Mouse (Mus musculus) brain, embryonic 14.5 days (tissue): ENCODE data around the gene Mettl21a.

Experiments used
- CTCF ChIP-seq: fragments of 200-500 bp; IDR thresholded peaks from 2 replicates; pipeline ENCODE4 v1.5.1; 2012; ENCODE audit warnings: inconsistent platforms, mild to moderate bottlenecking, moderate library complexity, borderline replicate concordance; ENCODE audit not compliant: insufficient read depth, insufficient read length; ENCODE audit errors: extremely low read depth
- POLR2A ChIP-seq: fragments of 200-500 bp; IDR thresholded peaks from 2 replicates; pipeline ENCODE4 v1.6.1; 2012; ENCODE audit warnings: mild to moderate bottlenecking, inconsistent platforms, borderline replicate concordance; ENCODE audit not compliant: poor library complexity, insufficient read depth, insufficient read length, severe bottlenecking; ENCODE audit errors: extremely low read depth

DNA sequence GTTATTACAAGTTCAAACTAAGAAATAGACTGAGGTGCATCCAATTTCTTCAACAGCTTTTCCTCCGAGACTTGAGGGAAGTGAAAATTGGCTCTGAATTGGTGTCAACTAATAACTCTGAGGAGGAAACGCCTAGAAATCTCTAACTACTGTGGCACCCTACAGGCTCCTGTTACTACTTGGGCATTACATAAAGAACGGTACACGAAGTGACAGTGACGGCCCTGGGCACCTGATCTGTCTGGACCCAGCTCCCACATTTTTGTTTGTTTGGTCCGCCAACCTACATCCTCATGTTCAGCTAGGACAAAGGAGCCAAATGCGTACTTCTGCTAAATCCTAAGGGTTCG, 536 bp downstream of the Mettl21a start:
- TF ChIP-seq CTCF (no peak), POLR2A (no peak)
